Mouse (Mus musculus) erythroblast, embryonic 14.5 days (primary cell): ENCODE data around the gene Zfp219.

Experiments used
- GATA1 ChIP-seq: IDR thresholded peaks from 2 replicates; pipeline ENCODE4 v1.6.1; 2012; ENCODE audit warnings: low read length, inconsistent platforms, mixed read lengths
- TAL1 ChIP-seq: IDR thresholded peaks from 3 replicates; pipeline ENCODE4 v1.6.1; 2012; ENCODE audit warnings: low read length, inconsistent platforms, mixed read lengths

- TF ChIP-seq GATA1 (no peak), TAL1 (no peak)
Observed at GRCm38 (mm10) chr14:51987177-51987576, 33.4 kb downstream of the Zfp219 start.
